Mouse (Mus musculus) G1E (cell line): ENCODE results near the gene Cyp2s1. TPM values are rescaled to one million over a fixed set of nuclear protein-coding genes. Genes with fewer than 3 reads are reported as not detected.

Experiments
- ATAC-seq: 2 replicates; pipeline ENCODE4 v1.8.0; 2016; ENCODE audit warnings: mild to moderate bottlenecking; ENCODE audit not compliant: insufficient number of reproducible peaks, poor library complexity, low FRiP score, severe bottlenecking; ENCODE audit errors: extremely low read depth
- DNase-seq: peaks from one replicate; pipeline ENCODE4 v3.0.0; 2012; ENCODE audit warnings: low spot score
- H3K27me3 ChIP-seq: 2 replicates; pipeline ENCODE4 v1.6.1; 2012; ENCODE audit warnings: mild to moderate bottlenecking, low read length, inconsistent platforms; ENCODE audit not compliant: insufficient read depth
- H3K36me3 ChIP-seq: replicated peaks from 2 replicates; pipeline ENCODE3; 2012; ENCODE audit warnings: mild to moderate bottlenecking, inconsistent platforms
- H3K4me1 ChIP-seq: 2 replicates; pipeline ENCODE4 v1.6.1; 2012; ENCODE audit warnings: low read depth, low read length, inconsistent platforms, mixed read lengths; ENCODE audit not compliant: insufficient read depth
- H3K4me3 ChIP-seq: 2 replicates; pipeline ENCODE4 v1.5.1; 2012; ENCODE audit warnings: low read depth, mild to moderate bottlenecking, inconsistent platforms, low read length, moderate library complexity, mixed read lengths
- H3K9me3 ChIP-seq: replicated peaks from 2 replicates; pipeline ENCODE4 v1.6.1; 2012; ENCODE audit warnings: inconsistent platforms
- CTCF ChIP-seq: IDR thresholded peaks from 2 replicates; pipeline ENCODE4 v1.5.1; 2012; ENCODE audit warnings: low read depth, low read length, inconsistent platforms, mixed read lengths
- GATA1 ChIP-seq: IDR thresholded peaks from 2 replicates; pipeline ENCODE4 v1.6.1; 2012; ENCODE audit warnings: borderline replicate concordance, low read length, inconsistent platforms, mixed read lengths
- GATA2 ChIP-seq: IDR thresholded peaks from 2 replicates; pipeline ENCODE4 v1.6.1; 2012; ENCODE audit warnings: low read depth, low read length, inconsistent platforms, borderline replicate concordance
- POLR2AphosphoS5 ChIP-seq: IDR thresholded peaks from 2 replicates; pipeline ENCODE4 v1.6.1; 2012; ENCODE audit warnings: low read depth, low read length, inconsistent platforms; ENCODE audit not compliant: insufficient replicate concordance
- TAL1 ChIP-seq: conservative IDR thresholded peaks from 2 replicates; pipeline ENCODE4 v1.6.1; 2012; ENCODE audit warnings: low read depth, low read length, inconsistent platforms, mixed read lengths
- polyA plus RNA-seq: library from polyadenylated mRNA; stranded (reverse); fragments of >175 nt; gene quantifications from 2 replicates; pipeline ENCODE4 v1.2.3, GENCODE M21; 2012
- total RNA-seq, 2 experiments: library from RNA; stranded (forward) in 1 of 2; stranded (reverse) in 1 of 2; fragments of 200-1000 nt in 1 of 2; fragments of >200 nt in 1 of 2; fragmentation: Nextera tagmentation in 1 of 2; gene quantifications; 2 replicates each; pipeline ENCODE4 v1.2.3; 2014 to 2017

The Cyp2s1 gene
- total and polyA plus RNA-seq, 3 experiments, result 0.11 TPM; not detected in 2

- no peak overlapping the region for H3K4me3 ChIP-seq
- peaks cover 17% of the 10 kb centered on the region for H3K27me3 ChIP-seq
- DNase-seq (no peak), ATAC-seq (no peak)
- H3K36me3 ChIP-seq, result no peaks in the 10 kb centered on the region
- no peak for TF ChIP-seq POLR2AphosphoS5
- no peak for TF ChIP-seq GATA2
- TF ChIP-seq TAL1, result no peak
- no peak for TF ChIP-seq CTCF
- TF ChIP-seq GATA1, result no peak
- no peaks in the 10 kb centered on the region for H3K4me1 ChIP-seq
- no peaks in the 10 kb centered on the region for H3K9me3 ChIP-seq
Observed at GRCm38 (mm10) chr7:25815571-25815970, 1.1 kb downstream of the Cyp2s1 start.

DNA sequence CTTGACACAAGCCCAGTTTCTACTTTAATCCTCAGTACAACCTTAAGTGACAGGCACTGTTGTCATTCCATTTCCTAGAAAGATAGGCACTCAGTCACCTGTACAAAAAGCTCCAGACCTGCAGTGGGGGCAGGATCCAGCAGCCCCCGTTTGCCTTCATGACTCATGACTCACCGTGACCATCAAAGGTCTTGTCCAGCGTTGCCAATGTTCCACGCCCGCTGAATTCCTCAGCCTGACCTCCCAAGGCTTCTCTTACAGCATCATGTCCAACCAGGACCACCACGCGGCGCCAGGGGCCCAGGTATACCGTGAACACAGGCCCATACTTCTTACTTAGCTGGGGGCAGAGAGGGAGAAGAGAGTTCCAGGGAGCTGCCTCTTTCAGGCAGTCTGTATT lies 2.0 kb downstream of the Cyp2s1 start:
- peaks cover 17% of the 10 kb centered on the region for H3K27me3 ChIP-seq
- TF ChIP-seq TAL1, result no peak
- no peak for TF ChIP-seq GATA1
- TF ChIP-seq CTCF, result no peak
- TF ChIP-seq GATA2, result no peak
- no peak for TF ChIP-seq POLR2AphosphoS5
- ATAC-seq (no peak), DNase-seq (no peak)
- H3K4me1 ChIP-seq, result no peaks in the 10 kb centered on the region
- H3K9me3 ChIP-seq, result no peaks in the 10 kb centered on the region
- no peak overlapping the region for H3K4me3 ChIP-seq
- no peaks in the 10 kb centered on the region for H3K36me3 ChIP-seq

- no peak for ATAC-seq
- TF ChIP-seq GATA1, result no peak
- no peak for TF ChIP-seq GATA2
- no peak for TF ChIP-seq TAL1
- TF ChIP-seq POLR2AphosphoS5, result no peak
- peaks cover 17% of the 10 kb centered on the region for H3K27me3 ChIP-seq
Observed at GRCm38 (mm10) chr7:25812195-25812594, 4.5 kb downstream of the Cyp2s1 start.

GRCm38 (mm10) chr7:25811716-25812115 lies 5.0 kb downstream of the Cyp2s1 start:
- Histone ChIP-seq H3K9me3 (no peaks in the 10 kb centered on the region), H3K4me3 (no peak overlapping the region), H3K27me3 (peaks cover 15% of the 10 kb centered on the region), H3K36me3 (no peaks in the 10 kb centered on the region), H3K4me1 (no peaks in the 10 kb centered on the region)
- no peak for ATAC-seq
- TF ChIP-seq GATA2 (no peak), TAL1 (no peak), CTCF (no peak), GATA1 (no peak), POLR2AphosphoS5 (no peak)
- DNase-seq, result no peak

More at GRCm38 (mm10) chr7:25812195-25812594, 4.5 kb downstream of the Cyp2s1 start:
- H3K36me3 ChIP-seq, result no peaks in the 10 kb centered on the region
- no peak for DNase-seq
- no peaks in the 10 kb centered on the region for H3K4me1 ChIP-seq
- H3K4me3 ChIP-seq, result no peak overlapping the region
- H3K9me3 ChIP-seq, result no peaks in the 10 kb centered on the region

- DNase-seq (peak; percentile 22), ATAC-seq (no peak)
- TF ChIP-seq GATA2, result no peak
- TF ChIP-seq CTCF, result 0 out of 2 replicates have a peak, but pooled peaks have one; percentile 7
- peaks cover 4% of the 10 kb centered on the region; the same call in 1 of the 2 replicates for H3K4me1 ChIP-seq
- H3K36me3 ChIP-seq, result no peaks in the 10 kb centered on the region
- peaks cover 11% of the 10 kb centered on the region; the same call in 1 of the 2 replicates for H3K27me3 ChIP-seq
- no peak overlapping the region for H3K4me3 ChIP-seq
- no peaks in the 10 kb centered on the region for H3K9me3 ChIP-seq
Observed at GRCm38 (mm10) chr7:25805631-25806343, 10.9 kb downstream of the Cyp2s1 start.

DNA sequence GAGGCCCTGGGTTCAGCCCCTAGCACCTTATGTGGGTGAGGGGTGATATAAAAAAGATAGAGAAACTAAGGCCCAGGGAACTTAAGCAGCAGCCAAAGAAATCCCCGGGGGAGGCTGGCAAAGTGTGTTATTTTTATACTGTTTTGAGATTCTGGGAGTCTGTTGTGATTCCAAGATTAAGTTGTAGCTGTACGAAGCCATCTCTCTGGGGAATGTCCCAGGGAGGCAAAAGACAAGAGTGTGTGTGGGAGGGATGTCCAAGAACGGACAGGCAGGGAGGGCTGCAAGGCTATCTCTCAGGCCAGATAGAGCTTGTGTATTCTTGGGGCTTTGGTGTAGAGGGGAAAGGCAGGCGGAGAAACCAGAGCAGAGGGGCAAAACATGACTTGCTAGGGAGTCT lies 11.9 kb downstream of the Cyp2s1 start:
- no peak for ATAC-seq
- H3K36me3 ChIP-seq, result no peaks in the 10 kb centered on the region
- H3K27me3 ChIP-seq, result peaks cover 11% of the 10 kb centered on the region; the same call in 1 of the 2 replicates
- no peaks in the 10 kb centered on the region for H3K9me3 ChIP-seq
- TF ChIP-seq POLR2AphosphoS5 (no peak), GATA2 (no peak), GATA1 (no peak), TAL1 (no peak), CTCF (no peak)
- no peak for DNase-seq
- H3K4me3 ChIP-seq, result no peak overlapping the region
- peaks cover 4% of the 10 kb centered on the region; the same call in 1 of the 2 replicates for H3K4me1 ChIP-seq
